Mouse (Mus musculus) neural tube, embryonic 14.5 days (tissue): ENCODE data around the gene Rhox3a2. TPM values are rescaled to one million over a fixed set of nuclear protein-coding genes. Genes with fewer than 3 reads are reported as not detected.
"Not testable (repeated sequence)": the region's sequence is repeated elsewhere in the genome, so short reads cannot be mapped to it uniquely, and the experiment has no call there.

Experiments
- ATAC-seq: fragments of 200-750 bp; cut with Nextera tagmentation; 2 replicates; pipeline ENCODE4 v1.8.0; 2017; ENCODE audit warnings: low read depth, mild to moderate bottlenecking, moderate TSS enrichment, moderate library complexity
- H3K27ac ChIP-seq: fragments of 300-500 bp; sonication (generic); 2 replicates; pipeline ENCODE4 v1.5.1; 2014; ENCODE audit warnings: low read depth, mild to moderate bottlenecking, control low read depth, low read length, moderate library complexity, mixed read lengths
- H3K27me3 ChIP-seq: fragments of 300-500 bp; sonication (generic); 2 replicates; pipeline ENCODE4 v1.6.1; 2014; ENCODE audit warnings: low read length; ENCODE audit not compliant: control insufficient read depth, insufficient read depth
- H3K36me3 ChIP-seq: fragments of 300-500 bp; sonication (generic); 2 replicates; pipeline ENCODE4 v1.6.1; 2014; ENCODE audit warnings: low read length, mixed read lengths; ENCODE audit not compliant: control insufficient read depth, insufficient read depth
- H3K4me1 ChIP-seq: fragments of 300-500 bp; sonication (generic); 2 replicates; pipeline ENCODE4 v1.6.1; 2014; ENCODE audit warnings: low read length; ENCODE audit not compliant: control insufficient read depth, insufficient read depth
- H3K4me2 ChIP-seq: fragments of 300-500 bp; sonication (generic); 2 replicates; pipeline ENCODE4 v1.6.1; 2014; ENCODE audit warnings: mild to moderate bottlenecking, low read depth, low read length, control low read depth
- H3K4me3 ChIP-seq: fragments of 300-500 bp; sonication (generic); 2 replicates; pipeline ENCODE4 v1.5.1; 2014; ENCODE audit warnings: low read depth, low read length, control low read depth, mixed read lengths
- H3K9ac ChIP-seq: fragments of 300-500 bp; sonication (generic); replicated peaks from 2 replicates; pipeline ENCODE4 v1.6.1; 2014; ENCODE audit warnings: low read depth, mild to moderate bottlenecking, control low read depth, low read length, mixed read lengths
- H3K9me3 ChIP-seq: fragments of 300-500 bp; sonication (generic); 2 replicates; pipeline ENCODE4 v1.6.1; 2016; ENCODE audit warnings: low read length; ENCODE audit not compliant: control insufficient read depth
- WGBS: fragments of 180-500 bp; shearing (Covaris S2); extraction: QIAGEN DNeasy Blood & Tissue Kit; methylation state at CpG from one replicate; pipeline ENCODE4 v1.1.7; 2014; 5-methylcytosine and 5-hydroxymethylcytosine counted together
- polyA plus RNA-seq: library from polyadenylated mRNA; unstranded; fragments of >200 nt; fragmentation: Nextera tagmentation; extraction: Ambion mirVana; gene quantifications from 2 replicates; pipeline ENCODE4 v1.2.1, GENCODE M21; 2014

Gene Rhox3a2
- polyA plus RNA-seq: not detected in 2 replicates

DNA sequence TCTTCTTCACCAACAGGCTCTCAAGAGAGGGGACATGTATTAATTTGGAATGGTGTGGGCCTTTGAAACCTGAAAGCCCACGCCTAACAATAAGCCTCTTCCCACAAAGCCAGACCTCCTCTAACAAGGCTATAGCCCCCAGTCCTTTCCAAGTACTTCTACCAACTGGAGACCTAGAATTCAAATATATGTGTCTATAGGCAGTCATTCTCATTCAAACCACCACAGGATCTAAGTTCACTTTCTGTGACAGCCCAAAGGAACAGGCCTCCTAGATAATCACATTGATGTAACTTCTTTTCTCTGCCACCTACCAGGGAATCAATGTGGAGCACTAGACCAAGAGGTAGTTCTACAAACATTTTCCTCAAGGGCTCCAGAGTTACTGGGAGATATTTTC, at the start of gene Rhox3a2:
TSS of gene Rhox3a2 (plus strand) at position 301 of the 400 bp plus-strand sequence.
- ATAC-seq: not testable (repeated sequence)

DNA sequence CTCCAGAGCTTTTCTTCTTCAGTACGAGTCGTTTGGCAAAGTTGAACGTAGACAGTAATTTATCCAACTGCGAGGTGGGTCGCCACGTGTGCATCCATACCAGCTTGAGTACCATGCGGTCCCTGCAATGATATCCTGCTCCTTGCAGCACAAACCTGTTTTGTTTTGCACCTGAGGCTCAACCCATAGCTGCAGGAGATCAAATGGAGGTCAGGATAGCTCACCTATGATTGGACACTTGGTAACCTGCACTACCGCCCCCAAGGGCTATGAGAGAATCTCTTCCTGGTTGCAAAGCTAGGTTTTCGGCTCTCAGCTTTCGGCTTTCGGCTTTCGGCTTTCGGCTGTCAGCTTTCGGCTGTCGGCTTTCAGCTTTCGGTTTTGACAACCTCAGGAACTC, 10.7 kb downstream of the Rhox3a2 start, which contains the start of gene Rhox4a2:
TSS of gene Rhox4a2 (plus strand) at position 301 of the 400 bp plus-strand sequence.
- H3K4me2 ChIP-seq, H3K36me3 ChIP-seq, H3K27me3 ChIP-seq, H3K4me3 ChIP-seq, H3K9ac ChIP-seq, ATAC-seq, H3K27ac ChIP-seq, H3K4me1 ChIP-seq, H3K9me3 ChIP-seq: not testable (repeated sequence)
- WGBS: 97% methylated on average over 8 of the region's 16 CpGs

More for the DNA sequence above, at the start of gene Rhox3a2:
- H3K36me3 ChIP-seq, H3K4me1 ChIP-seq, H3K9ac ChIP-seq, H3K9me3 ChIP-seq, H3K27me3 ChIP-seq, H3K4me3 ChIP-seq, H3K4me2 ChIP-seq, H3K27ac ChIP-seq: not testable (repeated sequence)
- WGBS: no CpG with 5 or more reads among the region's 1 CpGs

DNA sequence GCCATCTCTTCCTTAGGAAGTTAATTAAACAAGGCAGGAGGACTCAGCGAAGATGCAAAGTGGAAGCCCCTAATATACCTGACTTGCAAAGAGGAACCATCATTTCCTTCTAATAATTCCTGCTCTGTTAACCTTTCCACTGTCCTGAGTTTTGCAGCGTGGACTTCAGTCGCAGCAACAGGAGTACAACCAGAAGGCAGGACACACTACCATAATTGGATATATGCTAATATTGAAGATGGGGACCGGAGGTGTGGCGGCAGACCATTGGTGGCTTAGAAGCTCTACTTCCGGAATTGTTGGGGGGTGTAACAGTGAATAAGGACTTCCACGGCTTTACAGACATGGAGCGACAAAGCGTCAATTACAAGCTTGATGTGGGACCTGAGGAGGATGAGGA, 31.9 kb downstream of the Rhox3a2 start, which contains the start of gene Rhox2b:
TSS of gene Rhox2b (plus strand) at position 301 of the 400 bp plus-strand sequence.
- not testable (repeated sequence) for ATAC-seq, H3K4me2 ChIP-seq, H3K36me3 ChIP-seq, H3K9me3 ChIP-seq, H3K27ac ChIP-seq, H3K9ac ChIP-seq, H3K4me1 ChIP-seq, H3K4me3 ChIP-seq, H3K27me3 ChIP-seq
- no CpG with 5 or more reads among the region's 9 CpGs for WGBS

DNA sequence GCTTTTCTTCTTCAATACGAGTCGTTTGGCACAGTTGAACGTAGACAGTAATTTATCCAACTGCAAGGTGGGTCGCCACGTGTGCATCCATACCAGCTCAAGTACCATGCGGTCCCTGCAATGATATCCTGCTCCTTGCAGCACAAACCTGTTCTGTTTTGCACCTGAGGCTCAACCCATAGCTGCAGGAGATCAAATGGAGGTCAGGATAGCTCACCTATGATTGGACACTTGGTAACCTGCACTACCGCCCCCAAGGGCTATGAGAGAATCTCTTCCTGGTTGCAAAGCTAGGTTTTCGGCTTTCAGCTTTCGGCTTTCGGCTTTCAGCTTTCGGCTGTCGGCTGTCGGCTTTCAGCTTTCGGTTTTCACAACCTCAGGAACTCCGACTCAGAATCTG, 52.4 kb downstream of the Rhox3a2 start, which contains the start of gene Rhox4b:
TSS of gene Rhox4b (plus strand) at position 301 of the 400 bp plus-strand sequence.
- H3K9me3 ChIP-seq: not testable (repeated sequence)
- 90% methylated on average over 14 of the region's 15 CpGs for WGBS

More for the DNA sequence above, 52.4 kb downstream of the Rhox3a2 start, which contains the start of gene Rhox4b:
- not testable (repeated sequence) for H3K4me2 ChIP-seq, H3K4me1 ChIP-seq, H3K4me3 ChIP-seq, H3K9ac ChIP-seq, ATAC-seq, H3K36me3 ChIP-seq, H3K27ac ChIP-seq, H3K27me3 ChIP-seq

Other genes starting within 250 kb of the Rhox3a2 start
- 0.29 and 0.48 TPM in 2 replicates for gene Akap14, start 211.2 kb upstream of the Rhox3a2 start, polyA plus RNA-seq
- gene Ndufa1, start 188.9 kb upstream of the Rhox3a2 start, polyA plus RNA-seq: 681 and 844 TPM in 2 replicates
- gene Rnf113a1, start 188.8 kb upstream of the Rhox3a2 start, polyA plus RNA-seq: 21.8 and 27.1 TPM in 2 replicates
- not detected in 2 replicates for gene Gm9, start 169.0 kb upstream of the Rhox3a2 start, polyA plus RNA-seq
- gene Rhox1, start 157.8 kb upstream of the Rhox3a2 start, polyA plus RNA-seq: not detected in 2 replicates
- gene Rhox2a, start 135.1 kb upstream of the Rhox3a2 start, polyA plus RNA-seq: not detected in 2 replicates
- not detected in 2 replicates for gene Rhox3a, start 130.1 kb upstream of the Rhox3a2 start, polyA plus RNA-seq
- gene Rhox4a, start 114.7 kb upstream of the Rhox3a2 start, polyA plus RNA-seq: not detected in 2 replicates
- not detected in 2 replicates for gene Rhox4a2, start 10.8 kb downstream of the Rhox3a2 start, polyA plus RNA-seq
- gene Rhox2b, start 32.0 kb downstream of the Rhox3a2 start, polyA plus RNA-seq: 0.36 TPM in 1 of 2 replicates, not detected in the other
- not detected in 2 replicates for gene Rhox4b, start 52.5 kb downstream of the Rhox3a2 start, polyA plus RNA-seq
- not detected in 2 replicates for gene Rhox2c, start 73.7 kb downstream of the Rhox3a2 start, polyA plus RNA-seq
- not detected in 2 replicates for gene Rhox3c, start 78.6 kb downstream of the Rhox3a2 start, polyA plus RNA-seq
- not detected in 2 replicates for gene Rhox4c, start 100.3 kb downstream of the Rhox3a2 start, polyA plus RNA-seq
- not detected in 2 replicates for gene Rhox2d, start 113.4 kb downstream of the Rhox3a2 start, polyA plus RNA-seq
- not detected in 2 replicates for gene Rhox4d, start 134.3 kb downstream of the Rhox3a2 start, polyA plus RNA-seq
- not detected in 2 replicates for gene Rhox2e, start 150.4 kb downstream of the Rhox3a2 start, polyA plus RNA-seq
- not detected in 2 replicates for gene Rhox3e, start 162.0 kb downstream of the Rhox3a2 start, polyA plus RNA-seq
- gene Rhox4e, start 177.4 kb downstream of the Rhox3a2 start, polyA plus RNA-seq: not detected in 2 replicates
- gene Rhox2f, start 191.4 kb downstream of the Rhox3a2 start, polyA plus RNA-seq: not detected in 2 replicates
- gene Rhox3f, start 201.0 kb downstream of the Rhox3a2 start, polyA plus RNA-seq: not detected in 2 replicates
- not detected in 2 replicates for gene Rhox4f, start 227.7 kb downstream of the Rhox3a2 start, polyA plus RNA-seq
- not detected in 2 replicates for gene Rhox3g, start 248.6 kb downstream of the Rhox3a2 start, polyA plus RNA-seq